Mouse (Mus musculus) spleen, adult 2 months (tissue): Measurements from ENCODE around the gene Mtrex.

Experiments
- CTCF ChIP-seq: fragments of 200-500 bp; IDR thresholded peaks from 2 replicates; pipeline ENCODE4 v1.5.1; 2011; ENCODE audit warnings: mild to moderate bottlenecking, inconsistent platforms; ENCODE audit not compliant: insufficient read depth, insufficient read length, insufficient replicate concordance; ENCODE audit errors: extremely low read depth
- POLR2A ChIP-seq: fragments of 200-500 bp; IDR thresholded peaks from 2 replicates; pipeline ENCODE4 v1.6.1; 2011; ENCODE audit warnings: low read depth, low read length, inconsistent platforms

- no peak for TF ChIP-seq POLR2A
- no peak for TF ChIP-seq CTCF
These were observed 92.1 kb downstream of the Mtrex start for GRCm38 (mm10) chr13:112835113-112835512.
